Mouse (Mus musculus) lung, adult 2 months (tissue): ENCODE measurements at regions not wholly inside any gene's neighbourhood (a gene's known extent, or its start where the extent isn't known, plus 50 kb on each side); places are given as distances from the start of the nearest gene placed in this dataset.

ENCODE experiments used
- CTCF ChIP-seq: fragments of 200-500 bp; IDR thresholded peaks from 2 replicates; pipeline ENCODE4 v1.5.1; 2011; ENCODE audit warnings: mild to moderate bottlenecking, low read length, control low read depth; ENCODE audit not compliant: insufficient read depth
- POLR2A ChIP-seq: fragments of 200-500 bp; IDR thresholded peaks from 2 replicates; pipeline ENCODE4 v1.6.1; 2011; ENCODE audit warnings: low read depth, mild to moderate bottlenecking, control low read depth, low read length, borderline replicate concordance; ENCODE audit errors: extremely low read depth

DNA sequence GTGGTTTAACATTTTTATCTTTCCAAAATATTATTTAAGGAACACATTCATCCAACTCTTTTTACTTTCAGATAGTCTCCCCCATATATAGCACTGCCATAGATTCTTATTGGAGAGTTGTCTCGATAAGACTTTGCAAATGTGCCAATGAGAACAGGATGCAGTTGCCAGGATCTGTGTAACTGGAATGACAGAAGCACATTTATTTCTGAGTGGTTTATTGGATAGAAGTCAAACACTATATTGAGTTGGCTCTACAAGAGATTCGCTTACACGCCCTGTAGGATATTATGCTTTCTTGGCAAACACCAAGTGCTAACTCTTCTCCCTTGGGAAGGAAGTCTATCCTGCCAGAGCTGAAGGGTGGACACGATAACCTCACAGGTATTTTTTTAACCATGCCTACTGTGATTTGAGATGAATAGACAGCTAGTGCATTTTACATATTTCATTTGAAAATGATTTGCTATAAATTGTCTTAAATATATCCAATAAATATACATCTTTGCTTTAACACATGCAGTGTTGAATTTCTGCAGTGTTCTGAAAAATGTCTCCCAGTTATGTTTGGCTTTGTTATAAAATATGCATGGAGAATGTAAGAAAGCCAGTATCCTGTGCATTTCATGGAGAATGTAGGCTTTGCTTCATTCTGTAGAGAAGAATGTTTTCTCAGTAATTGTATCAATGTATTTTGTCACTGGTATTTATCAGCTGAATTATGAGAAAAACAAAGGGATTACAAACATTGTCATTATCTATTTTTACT, 705.8 kb downstream of the Fat4 start:
- TF ChIP-seq CTCF (no peak), POLR2A (no peak)
